Mouse (Mus musculus): Measurements from ENCODE around the gene Lrrc31.
A peak's percentile ranks its signal among the peaks of the same experiment; 100 is the strongest.
"Not testable (repeated sequence)": the region's sequence is repeated elsewhere in the genome, so short reads cannot be mapped to it uniquely, and the experiment has no call there.

The Lrrc31 gene

DNA sequence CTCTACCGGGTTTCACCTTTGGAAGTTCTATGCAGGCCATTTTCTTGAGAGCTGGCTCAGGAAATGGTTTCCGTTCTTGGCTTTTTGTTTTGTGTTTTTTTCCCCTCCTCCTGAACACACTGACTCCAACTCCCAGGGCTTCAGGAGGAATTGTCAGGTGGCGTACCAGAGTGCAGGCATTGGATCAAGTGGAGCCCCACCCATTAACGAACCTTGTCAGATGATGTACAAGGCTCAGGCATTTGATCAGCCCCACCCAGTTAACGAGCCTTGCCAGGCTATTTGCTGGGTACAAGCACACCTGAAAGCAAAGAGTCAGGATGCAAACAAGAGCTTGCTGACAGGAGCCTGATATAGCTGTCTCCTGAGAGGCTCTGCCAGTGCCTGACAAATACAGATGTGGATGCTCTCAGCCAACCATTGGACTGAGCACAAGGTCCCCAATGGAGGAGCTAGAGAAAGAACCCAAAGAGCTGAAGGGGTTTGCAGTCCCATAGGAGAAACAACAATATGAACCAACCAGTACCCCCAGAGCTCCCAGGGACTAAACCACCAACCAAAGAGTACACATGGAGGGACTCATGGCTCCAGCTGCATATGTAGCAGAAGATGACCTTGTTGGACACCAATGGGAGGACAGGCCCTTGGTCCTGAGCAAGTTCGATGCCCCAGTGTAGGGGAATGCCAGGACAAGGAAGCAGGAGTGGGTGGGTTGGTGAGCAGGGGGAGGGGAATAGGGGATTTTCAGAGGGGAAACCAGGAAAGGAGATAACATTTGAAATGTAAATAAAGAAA, at the start of gene Lrrc31:
TSS of gene Lrrc31 (minus strand) at position 133 of the 795 bp plus-strand sequence.
- not testable (repeated sequence) for DNase-seq (ENCODE audit: low read depth)

DNA sequence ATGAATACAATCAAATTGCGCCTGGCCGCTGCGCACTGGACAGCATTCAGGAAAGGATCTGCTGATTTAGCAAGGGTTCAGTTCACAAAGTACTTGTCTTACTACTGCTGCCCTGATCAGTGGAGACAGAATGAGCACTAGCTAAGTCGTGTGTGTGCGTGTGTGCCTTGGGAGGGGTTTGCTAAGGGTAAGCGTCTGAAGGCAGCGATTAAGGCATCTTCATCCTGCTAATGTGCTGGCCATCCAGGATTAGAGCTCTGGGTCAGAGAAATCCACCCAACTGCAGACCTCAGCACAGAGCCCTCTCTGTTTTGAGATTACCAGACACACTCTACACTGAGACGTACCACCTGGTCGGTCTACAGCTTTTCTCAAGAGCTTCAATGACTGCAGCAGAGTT, 48.7 kb upstream of the Lrrc31 start:
- DNase-seq (ENCODE audit: low read depth): no peak

DNA sequence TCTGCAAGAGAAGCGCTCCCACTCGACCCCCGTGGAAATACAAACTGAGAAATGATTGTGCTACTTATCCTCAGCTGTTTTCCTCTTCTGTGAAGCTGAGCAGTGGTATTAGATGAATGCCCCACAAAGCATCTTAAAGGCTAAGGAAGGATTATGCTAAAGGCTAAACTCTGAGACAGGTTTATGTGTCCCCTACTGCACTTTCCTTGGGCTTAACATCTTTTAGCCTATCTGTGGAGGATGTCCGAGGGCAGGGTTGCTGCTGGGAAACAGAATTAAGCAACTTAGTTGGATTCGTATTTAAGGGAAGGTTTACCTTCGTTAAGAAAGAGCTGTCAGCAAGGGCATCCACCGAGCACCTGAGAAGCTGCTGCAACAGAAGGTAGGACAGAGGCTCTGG, 46.4 kb upstream of the Lrrc31 start, which contains the start of gene Samd7:
TSS of gene Samd7 (plus strand) at position 288 of the 400 bp plus-strand sequence.
- no peak for DNase-seq (ENCODE audit: low read depth)

DNA sequence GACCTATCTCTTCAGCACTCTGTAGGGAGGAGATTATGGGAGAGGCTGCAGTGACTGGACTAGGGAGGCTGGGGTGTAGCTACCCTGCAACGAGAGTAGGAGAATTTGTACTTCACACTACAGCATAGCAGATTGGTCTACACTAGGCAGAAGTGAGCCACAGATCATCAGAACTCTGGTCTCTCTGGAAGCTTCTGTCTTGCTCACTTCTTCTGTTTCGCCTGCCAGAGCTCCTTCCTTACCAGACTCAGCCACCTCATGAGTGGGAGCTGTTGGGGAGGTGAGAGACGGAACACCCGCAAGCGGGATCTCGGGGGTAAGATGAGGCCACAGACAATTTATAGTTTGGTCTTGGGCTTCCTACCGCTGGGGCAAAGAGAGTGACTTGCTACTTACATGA, 43.2 kb upstream of the Lrrc31 start:
- no peak for DNase-seq (ENCODE audit: low read depth)

DNA sequence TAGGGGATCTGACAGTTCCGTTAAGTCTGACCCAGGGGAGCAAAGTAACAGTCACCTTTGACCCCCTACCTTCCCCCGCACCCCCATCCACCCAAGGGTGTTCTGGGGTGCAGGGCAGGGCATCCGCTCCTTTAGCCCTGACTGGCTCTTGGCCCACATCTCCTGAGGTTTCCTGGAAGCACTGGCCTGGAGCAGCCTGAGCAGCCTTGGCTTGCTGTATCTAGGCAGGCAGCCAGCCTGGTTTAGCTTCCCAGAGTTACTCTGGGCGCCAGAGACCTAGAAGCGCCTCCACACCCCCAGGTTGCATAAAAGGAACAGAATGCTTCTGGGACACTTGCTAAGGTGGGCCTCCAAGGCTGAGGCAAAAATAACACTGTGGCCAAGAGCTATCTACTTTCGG, 41.7 kb upstream of the Lrrc31 start:
- peak; percentile 19 for DNase-seq (ENCODE audit: low read depth)

DNA sequence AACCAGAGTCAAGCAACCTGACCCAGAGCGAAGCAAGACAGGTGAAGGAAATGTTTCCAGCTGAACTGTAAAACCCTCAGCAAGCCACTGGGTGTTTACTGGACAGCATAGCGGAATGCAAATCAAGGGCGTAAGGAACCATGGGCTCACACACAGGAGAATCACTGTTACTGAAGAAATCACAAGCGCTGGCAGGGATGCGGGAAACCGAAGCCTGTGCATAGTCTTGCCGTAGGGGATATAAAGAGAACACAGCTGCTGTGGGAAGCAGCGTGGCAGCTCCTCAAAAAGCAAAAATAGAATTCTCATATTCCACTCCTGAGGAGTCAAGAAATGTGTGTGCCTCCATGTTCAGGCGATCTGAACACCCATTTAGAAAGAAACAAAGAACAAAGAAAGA, 37.2 kb upstream of the Lrrc31 start:
- DNase-seq (ENCODE audit: low read depth): no peak

DNA sequence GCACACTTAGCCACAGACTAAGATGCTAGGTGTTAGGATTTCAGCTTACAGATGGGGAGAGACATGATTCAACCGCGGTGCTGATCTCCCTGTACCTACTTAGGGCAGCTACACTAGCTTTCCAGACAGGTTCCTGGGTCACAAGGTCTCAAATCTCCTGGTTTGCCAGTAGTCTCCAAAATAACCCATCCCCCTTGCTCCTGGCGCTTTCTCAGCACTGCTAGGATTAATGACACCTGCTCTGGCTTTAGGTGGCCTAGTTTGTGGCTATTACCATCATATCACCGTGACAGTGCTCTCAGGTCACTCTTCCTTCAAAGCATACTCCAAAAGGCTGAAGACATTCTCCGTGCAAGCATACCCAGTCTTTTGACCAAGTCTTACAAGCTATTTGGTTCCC, 29.4 kb upstream of the Lrrc31 start:
- no peak for DNase-seq (ENCODE audit: low read depth)

DNA sequence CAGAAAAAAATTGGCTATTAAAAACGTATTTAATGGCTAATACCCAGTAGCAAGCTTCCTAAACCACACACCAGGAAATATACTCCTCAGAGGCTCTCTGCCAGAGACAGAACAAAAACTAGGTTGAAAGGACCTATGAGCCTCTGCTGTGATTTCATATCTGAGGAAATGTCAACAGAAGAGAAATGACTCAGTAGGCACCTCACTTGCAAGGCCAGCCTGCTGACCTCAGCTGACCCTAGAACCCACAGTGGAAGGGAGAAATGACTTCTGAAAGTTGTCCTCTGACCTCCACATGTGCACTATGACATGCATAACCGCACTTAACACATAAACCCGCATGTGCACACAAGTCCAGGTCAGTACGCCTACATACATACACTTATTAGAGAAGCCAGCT, 27.6 kb upstream of the Lrrc31 start:
- no peak for DNase-seq (ENCODE audit: low read depth)

DNA sequence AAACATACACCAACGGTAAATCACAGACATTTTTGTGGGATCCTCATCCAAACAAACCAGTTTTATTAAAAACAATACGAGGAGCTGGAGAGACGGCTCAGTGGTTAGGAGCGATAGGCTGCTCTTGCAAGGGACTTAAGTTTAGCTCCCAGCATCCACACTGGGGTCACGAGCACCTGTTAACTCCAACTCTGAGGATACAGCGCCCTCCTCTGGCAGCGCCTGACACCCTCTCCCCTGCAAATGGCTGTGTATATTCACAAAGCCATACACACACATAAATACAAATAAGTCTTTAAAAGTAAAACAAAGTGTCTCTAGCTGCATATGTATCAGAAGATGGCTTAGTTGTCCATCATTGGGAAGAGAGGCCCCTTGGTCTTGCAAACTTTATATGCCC, 25.9 kb upstream of the Lrrc31 start:
- no peak for DNase-seq (ENCODE audit: low read depth)

DNA sequence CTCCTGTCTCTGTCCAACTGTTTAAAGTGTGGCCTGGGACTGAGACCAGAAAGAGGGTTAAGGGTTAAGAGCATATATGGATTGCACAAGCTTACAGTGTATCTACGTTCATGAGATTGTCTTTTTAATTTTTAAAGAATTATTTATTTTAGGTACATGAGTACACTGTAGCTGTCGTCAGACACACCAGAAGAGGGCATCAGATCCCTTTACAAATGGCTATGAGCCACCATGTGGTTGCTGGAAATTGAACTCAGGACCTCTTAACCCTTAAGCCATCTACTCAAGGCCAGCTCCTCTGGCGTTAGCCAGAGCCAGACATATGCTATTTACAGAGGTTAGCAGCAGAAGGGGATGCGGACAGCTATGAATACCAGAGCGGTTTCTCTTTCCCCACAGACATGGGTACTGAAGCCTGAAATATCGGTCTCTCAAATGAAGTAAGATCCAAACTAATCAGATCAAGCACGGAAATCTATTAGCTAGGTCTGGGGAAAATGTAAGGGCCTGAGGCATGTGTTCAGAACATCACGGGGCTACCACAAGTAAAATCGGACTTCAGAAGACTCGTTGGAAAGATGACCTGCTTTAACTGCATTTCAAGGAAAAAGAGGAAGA, 25.3 kb upstream of the Lrrc31 start:
- no peak for DNase-seq (ENCODE audit: low read depth)

DNA sequence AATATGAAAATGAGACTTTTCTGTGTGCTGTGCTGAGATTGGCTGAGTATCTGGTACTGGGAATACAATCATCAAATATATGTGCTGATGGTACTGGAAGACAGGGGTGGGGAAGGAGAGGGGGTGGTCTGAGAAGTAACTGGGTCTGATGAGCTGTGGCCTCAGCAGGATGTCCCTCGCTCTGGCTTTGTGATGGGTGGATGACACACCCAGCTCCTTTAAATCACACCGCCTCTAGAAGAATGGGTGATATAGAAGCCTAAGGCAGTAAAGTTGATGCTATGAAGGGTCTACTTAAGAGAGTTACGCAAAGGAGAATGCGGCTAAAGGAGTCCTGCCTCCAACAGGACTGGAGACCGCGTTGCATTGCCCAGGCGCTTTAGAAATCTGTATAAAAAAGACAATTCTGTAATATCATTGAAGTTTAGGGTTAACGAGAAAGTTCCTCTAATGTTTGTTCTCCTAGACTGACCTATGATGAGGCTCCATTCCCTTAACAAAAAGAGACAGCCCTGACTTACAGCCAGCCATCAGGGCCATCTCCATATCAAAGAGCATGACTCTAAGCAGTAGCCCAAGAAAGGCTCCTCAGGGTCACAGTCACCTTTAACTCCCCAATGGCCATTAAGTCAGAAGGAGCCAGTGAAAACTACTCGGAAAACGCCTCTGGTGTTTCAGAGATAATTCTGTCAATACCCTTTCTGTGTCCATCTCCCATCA, 24.6 kb upstream of the Lrrc31 start:
- DNase-seq (ENCODE audit: low read depth): no peak

DNA sequence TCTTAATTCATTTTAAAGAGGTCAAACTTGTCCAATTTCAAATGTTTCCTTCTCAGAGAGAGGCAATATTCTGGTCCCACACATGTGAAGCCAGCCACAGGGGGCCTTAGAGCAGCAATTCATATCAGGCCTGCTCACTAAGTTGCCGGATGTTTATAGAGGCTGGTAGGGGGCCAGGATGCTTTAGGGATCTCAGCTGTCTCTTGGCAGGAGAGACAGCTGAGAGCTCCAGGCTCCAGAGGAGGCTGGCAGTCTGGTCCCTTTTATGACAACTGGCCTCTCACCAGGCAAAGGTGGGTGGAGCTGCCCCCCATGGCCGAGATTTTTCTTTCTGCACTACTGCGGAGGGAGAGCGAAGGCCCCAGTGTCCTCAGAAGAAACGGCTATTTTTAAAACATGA, 23.5 kb upstream of the Lrrc31 start:
- no peak for DNase-seq (ENCODE audit: low read depth)

DNA sequence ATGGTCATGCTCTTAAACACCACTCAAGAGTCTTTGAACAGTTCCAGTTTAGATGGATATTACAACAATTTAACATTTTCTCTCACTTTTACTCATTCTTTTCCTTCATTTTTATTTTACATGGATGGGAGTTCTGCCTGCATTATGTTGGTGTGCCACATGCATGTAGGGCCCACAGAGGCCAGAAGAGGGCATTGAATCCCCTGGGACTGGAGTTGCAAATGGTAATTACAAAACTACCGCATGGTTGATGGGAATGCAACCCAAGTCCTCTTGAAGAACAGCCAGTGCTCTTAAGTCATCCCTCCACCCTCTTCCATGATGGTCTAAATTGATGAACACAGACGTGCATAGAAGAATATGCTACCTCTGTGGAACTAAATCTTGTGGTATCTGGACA, 22.8 kb upstream of the Lrrc31 start:
- no peak for DNase-seq (ENCODE audit: low read depth)

DNA sequence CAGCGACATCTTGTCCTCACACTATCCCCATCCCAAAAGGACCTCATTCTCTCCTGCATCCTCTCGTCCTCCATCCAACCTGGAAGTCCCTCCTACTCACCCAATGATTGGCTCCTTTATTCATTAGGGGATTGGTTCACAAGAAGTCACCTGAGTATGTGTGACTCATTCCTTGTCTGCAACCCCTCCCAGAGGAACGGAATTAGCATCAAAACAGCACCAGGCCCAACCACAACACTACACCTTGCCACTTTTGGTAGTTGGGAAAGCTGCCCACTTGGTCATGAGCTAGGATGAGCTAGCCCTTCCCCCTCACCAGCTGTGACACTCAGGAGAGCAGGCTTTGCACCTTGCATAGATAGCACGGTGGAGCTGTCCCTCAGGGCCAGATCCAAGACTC, 22.4 kb upstream of the Lrrc31 start:
- DNase-seq (ENCODE audit: low read depth): no peak

DNA sequence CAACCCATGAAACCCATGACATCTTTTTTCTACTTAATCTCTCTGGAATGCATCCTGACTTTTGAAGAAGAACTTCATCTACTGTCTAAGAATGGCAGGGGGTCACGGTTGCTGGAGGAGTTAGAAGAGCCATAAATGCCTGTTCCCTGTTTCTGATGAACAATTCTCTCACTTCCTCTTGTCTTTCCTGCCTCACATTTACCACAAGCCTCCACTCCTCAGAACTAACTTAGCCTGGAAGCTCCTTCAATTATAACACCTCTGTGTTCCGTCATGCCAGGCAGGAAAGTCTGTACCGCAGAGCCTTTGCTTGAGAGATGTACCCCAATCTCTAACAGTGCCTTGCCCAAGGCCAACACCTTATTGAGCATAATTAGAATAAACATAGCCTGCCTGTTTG, 19.0 kb upstream of the Lrrc31 start:
- DNase-seq (ENCODE audit: low read depth): no peak

DNA sequence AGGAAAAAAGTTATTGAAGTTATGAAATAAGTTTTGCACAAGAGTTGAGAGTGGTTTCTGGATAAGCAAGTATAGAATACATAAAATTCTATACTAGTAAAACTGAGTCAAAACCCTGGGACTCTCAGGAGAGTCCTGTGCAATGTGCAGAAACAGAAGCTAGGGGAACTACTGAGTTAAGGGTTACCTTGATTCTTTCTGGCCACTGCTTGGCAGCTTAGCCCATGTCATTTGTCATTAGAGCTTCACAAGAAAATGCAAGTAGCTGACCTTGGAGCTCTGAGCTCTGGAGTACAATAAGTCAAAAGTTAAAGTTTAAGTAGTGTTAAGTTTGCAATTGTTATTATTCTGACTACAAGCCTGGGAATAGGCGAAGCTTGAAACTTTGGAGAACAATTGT, 13.7 kb upstream of the Lrrc31 start:
- no peak for DNase-seq (ENCODE audit: low read depth)

DNA sequence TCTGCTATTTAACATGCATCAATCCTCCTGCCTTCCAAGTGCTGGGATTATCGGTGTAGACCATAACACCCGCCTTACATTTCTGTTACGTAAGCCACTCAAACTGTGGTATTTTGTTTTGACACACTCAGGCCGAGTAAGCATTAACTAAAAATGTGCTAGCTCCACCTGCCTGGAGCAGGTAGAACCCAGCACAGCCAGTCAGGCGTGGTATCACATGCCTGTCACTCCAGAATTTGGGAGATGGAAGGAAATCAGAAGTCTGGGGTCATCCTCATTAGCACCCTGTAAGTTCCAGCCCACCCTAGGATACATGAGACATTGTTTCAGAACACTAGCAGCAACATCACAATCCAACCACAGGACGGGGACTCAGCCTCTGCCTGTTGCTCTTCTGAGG, 10.5 kb upstream of the Lrrc31 start:
- DNase-seq (ENCODE audit: low read depth): no peak

DNA sequence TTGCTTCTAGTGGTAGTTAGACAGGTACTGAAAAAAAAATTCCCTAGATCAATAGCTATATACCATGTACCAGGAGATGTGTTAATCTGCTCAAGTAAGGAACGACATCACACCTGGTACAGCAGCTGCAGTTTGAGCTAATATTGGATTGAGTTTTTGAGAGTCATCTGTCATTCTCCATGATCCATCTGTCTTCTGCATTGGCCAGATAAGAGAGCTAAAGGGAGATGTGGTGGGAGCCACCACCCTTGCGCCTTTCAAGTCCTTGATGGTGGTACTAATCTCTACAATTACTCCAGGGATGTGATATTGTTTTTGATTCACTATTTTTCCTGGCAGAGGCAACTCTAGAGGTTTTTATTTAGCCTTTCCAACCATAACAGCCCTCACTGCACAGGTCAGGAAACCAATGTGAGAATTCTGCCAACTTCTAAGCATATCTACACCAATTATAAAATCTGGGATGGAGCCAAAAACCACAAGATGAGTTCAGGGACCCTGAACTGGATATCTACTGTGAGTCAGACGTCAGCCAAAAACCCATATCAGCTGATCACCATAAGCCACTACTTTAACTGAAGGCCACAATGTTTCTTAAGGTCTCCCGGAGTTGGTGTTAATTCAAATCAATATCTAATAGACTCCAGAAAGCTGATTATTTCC, 7.1 kb upstream of the Lrrc31 start:
- no peak for DNase-seq (ENCODE audit: low read depth)

DNA sequence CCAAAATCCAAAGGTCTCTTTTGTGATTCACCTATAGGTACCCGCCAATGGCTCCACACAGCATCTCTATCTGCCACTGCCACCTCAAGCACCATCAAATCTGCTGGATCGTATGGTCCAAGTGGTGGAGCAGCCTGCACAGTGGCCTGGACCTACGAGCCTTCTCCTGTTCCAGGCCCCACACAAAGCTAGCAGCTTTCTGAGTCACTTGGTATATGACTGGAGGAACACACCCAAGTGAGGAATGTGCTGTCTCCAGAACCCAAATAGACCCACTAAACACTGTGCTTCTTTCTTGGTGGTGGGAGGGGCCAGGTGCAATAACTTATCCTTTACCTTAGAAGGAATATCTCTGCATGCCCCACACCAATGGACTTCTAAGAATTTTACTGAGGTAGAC, 6.3 kb upstream of the Lrrc31 start:
- no peak for DNase-seq (ENCODE audit: low read depth)

DNA sequence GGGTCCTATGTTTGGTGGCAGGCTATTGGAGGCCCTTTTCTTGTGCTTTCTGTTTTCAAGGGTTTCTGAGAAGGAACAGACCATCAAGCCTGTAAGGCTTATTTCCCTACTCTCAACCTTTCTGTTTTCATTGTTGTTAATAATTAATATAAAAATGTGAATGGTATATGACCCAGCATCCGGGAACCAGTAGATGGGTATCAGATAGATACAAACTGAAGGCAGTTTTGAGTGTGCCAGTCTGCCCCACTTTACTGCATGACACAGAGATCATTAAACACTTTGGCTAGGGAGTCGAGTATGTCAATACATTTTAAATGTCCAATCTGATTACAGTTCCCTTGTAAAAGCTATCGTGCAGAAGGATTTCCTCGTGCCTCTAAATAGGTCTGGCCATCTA, 1.8 kb downstream of the Lrrc31 start:
- DNase-seq (ENCODE audit: low read depth): no peak

DNA sequence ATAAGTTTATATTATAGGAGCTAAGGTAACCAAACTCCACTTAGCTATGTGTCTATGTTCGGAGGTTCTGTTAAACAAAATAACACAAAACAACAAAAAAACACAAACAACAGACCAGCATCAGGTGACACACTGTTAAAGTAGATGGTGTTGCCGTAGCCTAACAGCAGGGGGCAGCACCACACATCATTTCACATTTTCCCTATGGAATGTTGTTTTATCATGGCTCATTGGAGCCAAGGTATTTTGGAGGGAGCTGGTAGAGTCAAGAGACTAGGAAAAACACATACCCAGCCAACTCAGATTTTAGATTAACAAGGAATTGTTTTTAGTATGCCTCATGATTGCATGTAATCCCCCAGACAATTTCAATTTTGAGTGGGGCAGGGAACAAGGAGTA, 3.3 kb downstream of the Lrrc31 start:
- no peak for DNase-seq (ENCODE audit: low read depth)

DNA sequence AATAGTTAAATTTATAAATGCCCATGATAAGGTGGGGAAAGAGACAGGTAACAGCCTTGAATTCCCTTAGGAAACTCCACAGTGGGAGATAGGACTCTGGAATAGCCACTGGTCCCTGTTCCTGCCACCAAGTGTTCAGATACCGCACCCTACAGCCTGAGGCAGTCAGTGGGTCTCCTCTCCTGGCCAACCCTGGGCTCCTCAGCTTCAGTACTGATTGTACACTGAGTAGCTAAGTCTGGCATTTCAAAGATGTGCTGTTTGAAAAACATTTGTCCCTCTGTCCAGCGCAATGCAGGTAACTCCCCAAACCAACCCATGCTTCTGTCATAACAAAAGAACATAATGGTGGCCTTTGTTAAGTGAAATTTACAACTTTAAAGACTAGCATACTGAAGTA, 4.0 kb downstream of the Lrrc31 start:
- no peak for DNase-seq (ENCODE audit: low read depth)

DNA sequence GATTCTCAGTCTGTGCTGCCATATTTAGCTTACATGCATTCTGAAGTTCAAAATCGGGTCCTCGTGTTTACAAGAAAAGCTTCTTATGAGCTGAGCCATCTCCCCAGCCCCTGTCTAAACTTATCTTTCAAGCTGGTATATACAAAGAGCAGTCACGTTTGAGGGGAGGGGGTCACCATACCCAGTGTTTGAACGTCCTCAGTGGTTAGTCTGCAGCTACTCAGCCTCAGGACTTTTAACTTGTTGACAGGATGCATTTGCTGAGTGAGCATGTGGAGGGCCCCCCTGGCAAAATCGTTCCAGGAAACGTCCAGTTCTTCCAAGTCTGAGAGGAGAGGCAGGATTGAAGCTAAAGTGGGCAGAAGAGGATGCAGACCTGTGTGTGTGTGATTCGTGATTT, 8.7 kb downstream of the Lrrc31 start:
- no peak for DNase-seq (ENCODE audit: low read depth)
